Mouse (Mus musculus) ZHBTc4 (cell line): ENCODE results near the gene Iqcf1.
A peak's percentile ranks its signal among the peaks of the same experiment; 100 is the strongest.
"Not testable (repeated sequence)": the region's sequence is repeated elsewhere in the genome, so short reads cannot be mapped to it uniquely, and the experiment has no call there.

Source experiments
- DNase-seq: peaks from one replicate; pipeline ENCODE4 v3.0.0-alpha.2; 2011; ENCODE audit warnings: low read depth, low spot score

Iqcf1 gene

GRCm38 (mm10) chr9:106481676-106482075 lies 18.1 kb upstream of the Iqcf1 start:
- no peak for DNase-seq

- DNase-seq = no peak
These were observed 17.1 kb upstream of the Iqcf1 start for GRCm38 (mm10) chr9:106482578-106483115.

- no peak for DNase-seq
These were observed 16.6 kb upstream of the Iqcf1 start for GRCm38 (mm10) chr9:106483136-106483535.

- DNase-seq = no peak
These were observed 16.2 kb upstream of the Iqcf1 start for GRCm38 (mm10) chr9:106483606-106484005.

GRCm38 (mm10) chr9:106485076-106485475 lies 14.7 kb upstream of the Iqcf1 start:
- no peak for DNase-seq

- DNase-seq = not testable (repeated sequence)
These were observed 12.2 kb upstream of the Iqcf1 start for GRCm38 (mm10) chr9:106487602-106488001.

- DNase-seq = peak; percentile 19
These were observed 2.1 kb downstream of the Iqcf1 start for GRCm38 (mm10) chr9:106501846-106502245.

- DNase-seq = peak; percentile 59
These were observed 4.5 kb downstream of the Iqcf1 start for GRCm38 (mm10) chr9:106504246-106504645.

- DNase-seq = no peak
These were observed 9.6 kb downstream of the Iqcf1 start for GRCm38 (mm10) chr9:106509356-106509755.

- no peak for DNase-seq
These were observed 13.1 kb downstream of the Iqcf1 start for GRCm38 (mm10) chr9:106512729-106513450.

GRCm38 (mm10) chr9:106513566-106513965 lies 13.8 kb downstream of the Iqcf1 start:
- no peak for DNase-seq

- DNase-seq = no peak
These were observed 14.5 kb downstream of the Iqcf1 start, which contains the start of gene Iqcf5 for GRCm38 (mm10) chr9:106514273-106514672. TSS of gene Iqcf5 (plus strand) at chr9:106514573.

GRCm38 (mm10) chr9:106519433-106519832 lies 19.7 kb downstream of the Iqcf1 start:
- no peak for DNase-seq

- DNase-seq = no peak
These were observed 20.1 kb downstream of the Iqcf1 start for GRCm38 (mm10) chr9:106519909-106520308.

- peak; percentile 82 for DNase-seq
These were observed 32.1 kb downstream of the Iqcf1 start for GRCm38 (mm10) chr9:106531833-106532232.

- DNase-seq = peak; percentile 55
These were observed 34.5 kb downstream of the Iqcf1 start for GRCm38 (mm10) chr9:106534296-106534695.

GRCm38 (mm10) chr9:106534975-106535374 lies 35.2 kb downstream of the Iqcf1 start:
- DNase-seq = no peak
